Mouse (Mus musculus) left cerebral cortex, postnatal 14 days (tissue): ENCODE data around the gene Pwp2. TPM values are rescaled to one million over a fixed set of nuclear protein-coding genes. Genes with fewer than 3 reads are reported as not detected.

Experiments
- DNase-seq, 2 experiments: peaks; one replicate each; pipeline ENCODE4 v3.0.0; 2021 to 2022; ENCODE audit warnings: low spot score in 2 of 2, mixed read lengths in 1 of 2
- intact Hi-C: fragments of 180-260 bp; cut with DNase I; formaldehyde crosslinking; loops from one replicate; pipeline ENCODE4 v1.15.1; 2025
- total RNA-seq, 2 experiments: library from RNA; stranded (reverse); gene quantifications; 2 replicates each; pipeline ENCODE4 v1.2.3; 2021

Pwp2 gene
- total RNA-seq, 2 experiments from 2014 or later = 16.4 to 17.3 TPM

GRCm38 (mm10) chr10:78156926-78157325 is 28.0 kb downstream of the Pwp2 start:
- intact Hi-C loops = no loop called here
- no peak for DNase-seq

GRCm38 (mm10) chr10:78148834-78149766 is 35.8 kb downstream of the Pwp2 start:
- intact Hi-C loops = no loop called here
- no peak for DNase-seq

GRCm38 (mm10) chr10:78147908-78148441 is 37.0 kb downstream of the Pwp2 start:
- DNase-seq = no peak
- intact Hi-C loops = no loop called here

GRCm38 (mm10) chr10:78143727-78144505 is 41.0 kb downstream of the Pwp2 start:
- DNase-seq = peak; percentile 62 to 78
- intact Hi-C loops = no loop called here

DNA sequence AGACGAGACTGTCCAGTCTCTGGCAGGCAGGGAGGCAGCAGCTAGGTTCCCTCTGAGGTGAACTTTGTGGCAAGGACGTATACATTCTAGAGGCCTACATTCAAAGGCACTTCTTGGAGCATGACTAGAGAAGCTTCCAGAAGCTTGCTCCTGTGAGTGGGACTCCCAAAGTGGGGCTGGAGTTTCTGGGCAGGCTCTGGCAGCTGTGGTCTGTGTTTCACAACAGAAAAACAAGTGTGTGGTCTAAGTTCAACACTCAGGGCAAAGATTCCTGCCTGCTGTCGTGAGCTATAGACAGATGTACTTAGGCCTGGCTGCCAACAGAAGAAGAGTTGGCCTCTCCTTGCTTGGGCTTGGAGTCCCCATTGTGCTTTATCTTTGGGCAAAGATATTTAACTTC is 44.1 kb downstream of the Pwp2 start:
- intact Hi-C loops = no loop called here
- no peak for DNase-seq

- intact Hi-C loops = no loop called here
- DNase-seq = no peak
These were observed 44.7 kb downstream of the Pwp2 start for GRCm38 (mm10) chr10:78140251-78140600.

- DNase-seq = no peak
- intact Hi-C loops = no loop called here
These were observed 45.2 kb downstream of the Pwp2 start for GRCm38 (mm10) chr10:78139572-78140250.

DNA sequence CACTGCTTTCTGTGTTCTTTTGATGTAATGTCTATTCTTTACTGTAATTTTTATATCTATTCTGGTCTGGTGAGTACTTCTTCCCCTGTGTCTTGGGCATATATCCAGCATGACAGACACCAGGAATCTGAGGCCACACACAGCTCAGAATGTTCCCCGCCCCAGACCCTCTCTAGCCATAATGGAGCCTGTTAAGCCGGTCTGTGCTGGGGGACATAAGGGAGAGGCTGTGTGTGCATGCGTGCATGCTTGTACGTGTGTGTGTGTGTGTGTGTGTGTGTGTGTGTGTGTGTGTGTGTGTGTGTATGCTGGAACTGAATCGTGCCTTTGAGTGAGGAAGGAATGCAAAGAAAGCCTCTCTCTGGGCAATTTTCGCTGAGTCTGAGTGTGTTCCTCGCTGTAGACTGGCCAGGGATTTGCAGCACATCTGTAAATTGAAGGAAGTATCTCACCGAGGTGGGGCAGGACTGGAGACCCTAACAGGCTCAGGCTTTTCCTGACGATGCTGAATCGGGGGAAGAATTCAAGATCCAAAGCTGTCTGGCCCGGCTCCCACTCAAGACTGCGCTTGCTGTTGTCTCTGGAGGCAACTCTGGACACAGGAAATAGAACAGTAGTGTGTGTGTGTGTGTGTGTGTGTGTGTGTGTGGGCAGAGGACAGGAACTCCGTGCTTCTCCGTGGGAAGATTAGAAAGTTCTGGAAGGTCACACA is 46.0 kb downstream of the Pwp2 start:
- DNase-seq = peak; percentile 45 to 59
- intact Hi-C loops = no loop called here

DNA sequence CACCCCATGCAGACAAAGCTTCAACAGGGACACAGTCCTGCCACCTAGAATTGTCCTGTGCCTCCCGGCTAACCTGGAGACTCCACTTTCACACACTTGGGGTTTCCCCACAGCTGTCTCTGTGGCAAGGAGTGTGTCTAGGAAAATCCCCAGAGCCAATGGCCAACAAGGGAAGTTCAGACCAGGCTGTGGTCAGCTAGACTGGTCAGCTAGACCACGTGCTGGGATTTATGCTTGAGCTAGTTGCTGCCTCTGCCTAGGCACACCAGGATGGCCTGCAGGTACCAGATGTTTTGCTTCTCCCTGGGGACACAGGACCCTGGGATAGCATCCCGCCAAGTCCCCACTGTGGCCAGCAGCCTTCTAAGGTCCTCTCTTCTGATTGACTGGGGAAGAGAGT is 47.8 kb downstream of the Pwp2 start:
- no peak for DNase-seq
- intact Hi-C loops = no loop called here

DNA sequence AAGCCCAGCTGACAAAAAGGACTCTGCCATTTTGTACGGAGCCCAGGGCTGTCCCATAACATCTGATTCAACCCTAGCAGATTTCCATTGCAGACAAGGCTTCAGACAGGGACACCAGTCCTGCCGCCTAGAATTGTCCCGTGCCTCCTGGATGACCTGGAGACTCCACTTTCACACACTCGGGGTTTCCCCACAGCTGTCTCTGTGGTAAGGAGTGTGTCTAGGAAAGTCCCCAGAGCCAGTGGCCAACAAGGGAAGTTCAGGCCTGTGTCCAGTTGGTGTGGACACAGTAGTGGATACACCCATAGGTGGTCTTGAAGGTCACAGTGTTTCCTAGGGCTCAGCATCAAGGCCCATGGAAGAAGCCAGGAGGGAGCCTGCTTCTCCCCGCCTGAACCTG is 49.0 kb downstream of the Pwp2 start:
- DNase-seq = no peak
- intact Hi-C loops = no loop called here

DNA sequence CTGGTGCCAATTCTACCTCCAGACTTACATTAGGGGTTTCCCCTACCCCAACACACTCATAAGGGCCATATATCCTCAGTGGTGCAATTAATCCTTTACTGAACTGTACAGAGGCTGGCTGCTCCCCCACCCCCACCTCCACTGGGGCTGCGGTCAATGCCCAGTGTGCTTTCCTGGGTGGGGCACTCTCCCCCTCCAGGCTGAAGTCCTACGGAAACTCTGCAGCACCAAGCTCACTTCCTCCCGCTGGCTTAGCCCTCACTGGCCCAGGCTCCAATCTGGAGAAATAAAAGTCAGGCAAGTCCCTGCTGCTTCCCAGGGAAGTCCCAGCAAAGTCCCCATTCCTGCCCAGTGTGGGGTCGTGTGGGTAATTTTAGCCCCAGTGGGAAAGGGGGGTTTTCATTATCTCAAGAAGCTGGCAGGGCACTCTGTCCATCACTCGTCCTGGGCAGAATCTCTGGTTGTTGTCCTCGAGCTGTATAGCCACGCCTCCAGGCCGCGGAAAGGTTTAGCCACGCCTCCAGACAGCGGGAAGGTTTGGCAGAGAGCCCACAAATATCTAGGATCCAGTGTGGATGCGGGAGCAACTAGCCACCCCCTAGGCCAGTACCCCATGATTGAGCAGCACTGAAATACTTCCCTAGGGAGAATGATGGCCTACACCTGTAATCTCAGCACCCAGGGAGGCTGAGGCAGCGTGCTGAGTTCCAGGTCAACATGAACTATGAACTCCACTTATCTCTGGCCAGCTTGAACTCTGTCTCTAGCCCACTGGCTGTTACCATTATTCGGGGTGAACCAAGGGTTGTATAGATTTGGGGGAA is 49.8 kb downstream of the Pwp2 start:
- no peak for DNase-seq
- intact Hi-C loops = no loop called here

DNA sequence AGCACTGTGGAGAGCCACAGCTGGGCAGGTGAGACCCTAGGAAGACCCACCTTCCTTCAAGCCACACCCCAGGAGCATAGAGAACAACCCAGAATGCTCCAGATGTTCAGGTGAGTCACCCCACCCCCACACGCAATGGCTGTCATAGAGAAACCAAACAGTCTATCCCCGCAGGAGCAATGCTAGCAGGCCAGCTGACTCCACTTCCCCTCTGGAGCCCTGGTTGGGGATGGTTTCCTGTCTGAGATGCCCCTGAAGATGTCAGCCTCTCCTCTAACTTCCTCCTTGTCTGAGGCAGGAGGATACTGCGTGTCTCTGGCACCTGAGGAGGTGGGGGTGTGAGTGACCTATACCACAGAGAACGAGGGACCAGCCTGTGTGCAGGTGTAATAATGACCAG is 50.5 kb downstream of the Pwp2 start:
- intact Hi-C loops = no loop called here
- no peak for DNase-seq

DNA sequence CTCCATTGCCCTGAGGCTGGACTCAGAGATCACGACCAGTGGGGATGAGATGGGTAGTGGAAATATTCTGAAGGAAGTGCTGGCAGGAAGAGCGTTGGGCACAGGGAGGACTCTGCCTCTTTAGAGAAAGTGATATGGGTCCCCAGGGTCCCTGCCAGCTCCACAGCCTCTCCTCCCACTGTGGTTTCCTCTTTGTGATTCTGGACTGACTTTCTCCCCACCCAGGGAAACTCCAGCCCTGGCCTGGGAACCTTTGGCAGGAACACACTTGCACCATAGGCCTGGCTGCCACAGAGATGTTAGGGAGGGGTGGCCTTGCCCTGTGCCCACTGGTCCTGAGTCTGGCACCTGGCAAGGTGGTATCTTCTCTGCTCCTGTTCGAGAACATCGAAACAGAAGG is 55.0 kb downstream of the Pwp2 start:
- DNase-seq = no peak
- intact Hi-C loops = no loop called here

- intact Hi-C loops = no loop called here
These were observed 55.5 kb downstream of the Pwp2 start for GRCm38 (mm10) chr10:78129423-78129822.

DNA sequence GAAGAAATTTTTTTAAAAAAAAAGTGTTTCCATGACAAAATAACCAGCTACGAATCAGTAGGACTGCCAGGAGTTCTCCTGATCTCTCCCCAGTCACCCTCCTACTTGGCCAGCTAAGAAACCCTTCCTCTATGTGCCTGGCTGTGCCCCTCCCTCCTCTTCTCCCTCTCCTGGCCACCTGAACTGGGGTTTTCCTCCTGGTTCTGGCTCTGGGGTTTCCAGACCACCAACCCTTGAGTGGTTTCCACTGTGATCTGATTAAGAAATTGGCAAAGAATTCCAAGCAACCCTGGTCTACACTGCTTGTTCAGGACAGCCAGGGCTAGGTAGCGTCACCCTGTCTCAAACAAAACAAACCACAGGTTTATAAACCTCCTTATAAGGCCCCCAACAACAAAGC is 56.3 kb downstream of the Pwp2 start:
- intact Hi-C loops = no loop called here
- DNase-seq = no peak

More at GRCm38 (mm10) chr10:78129423-78129822, 55.5 kb downstream of the Pwp2 start:
- no peak for DNase-seq

GRCm38 (mm10) chr10:78127931-78128330 is 57.0 kb downstream of the Pwp2 start:
- intact Hi-C loops = no loop called here
- no peak for DNase-seq

- DNase-seq = no peak
- intact Hi-C loops = no loop called here
These were observed 57.7 kb downstream of the Pwp2 start for GRCm38 (mm10) chr10:78127046-78127870.

- intact Hi-C loops = no loop called here
- no peak for DNase-seq
These were observed 58.6 kb downstream of the Pwp2 start for GRCm38 (mm10) chr10:78126311-78126710.
